Mouse (Mus musculus) lung, postnatal 0 days (tissue): Measurements from ENCODE around the gene Marcksl1.

Experiments used
- CTCF ChIP-seq: IDR thresholded peaks from 2 replicates; pipeline ENCODE4 v1.5.1; 2016; ENCODE audit warnings: antibody characterized with exemption, mild to moderate bottlenecking
- EP300 ChIP-seq: IDR thresholded peaks from 2 replicates; pipeline ENCODE4 v1.6.1; 2016; ENCODE audit warnings: antibody characterized with exemption, mild to moderate bottlenecking, control low read depth

GRCm38 (mm10) chr4:129509650-129510049 lies 3.7 kb upstream of the Marcksl1 start:
- TF ChIP-seq CTCF (no peak), EP300 (no peak)
